Mouse (Mus musculus): ENCODE measurements at regions not wholly inside any gene's neighbourhood (a gene's known extent, or its start where the extent isn't known, plus 50 kb on each side); places are given as distances from the start of the nearest gene placed in this dataset.

DNA sequence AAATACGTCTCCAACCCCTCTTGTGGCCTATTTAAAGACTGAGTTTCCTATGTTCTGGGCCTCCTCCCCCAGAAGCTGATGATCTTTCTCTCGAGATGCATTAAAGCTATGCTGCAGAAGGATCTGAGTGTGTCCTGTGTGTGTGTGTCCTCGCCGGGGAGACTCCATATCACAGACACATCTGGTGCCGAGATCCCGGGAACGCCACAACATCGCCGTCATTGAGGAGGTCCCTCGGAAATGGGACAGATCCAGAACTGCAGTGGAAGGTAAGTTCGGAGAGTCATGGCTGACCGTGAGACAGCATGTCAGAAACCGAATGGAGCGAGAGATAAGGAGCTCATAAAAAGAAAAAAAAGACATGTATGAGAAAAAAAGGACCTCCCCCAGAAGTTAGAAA is 53.3 kb downstream of the Btbd35f29 start:
- in situ Hi-C loops (cut with MboI, MseI) = loop anchor here (25.0 kb wide), 1 partner anchor 1742 kb away; no protein-coding TSS in a partner anchor

- in situ Hi-C loops (cut with MboI, MseI) = loop anchor here (5.0 kb wide), 1 partner anchor 43 kb away; no protein-coding TSS in a partner anchor
Observed at GRCm38 (mm10) chrX:31175549-31175948, 58.1 kb downstream of the Btbd35f29 start.

- in situ Hi-C loops (cut with MboI, MseI) = loop anchor here (5.0 kb wide), 1 partner anchor 44 kb away; no protein-coding TSS in a partner anchor
Observed at GRCm38 (mm10) chrX:31176137-31176536, 58.7 kb downstream of the Btbd35f29 start.
